Mouse (Mus musculus): Measurements from ENCODE around the gene Hist1h4m.

- TF ChIP-seq POLR2A (IDR thresholded peaks at IDR 0.05; ENCODE audit: low read depth, low read length) (no peak), CTCF (IDR thresholded peaks at IDR 0.05; ENCODE audit: borderline replicate concordance, insufficient read depth, low read length) (no peak)
Measured at GRCm38 (mm10) chr13:21781639-21782038, 29.9 kb upstream of the Hist1h4m start.

All from embryonic fibroblast, embryonic 13.5 days (primary cell).